Mouse (Mus musculus) heart, postnatal 36 days (tissue): ENCODE data around the gene Myo1d. TPM values are rescaled to one million over a fixed set of nuclear protein-coding genes. Genes with fewer than 3 reads are reported as not detected.

Source experiments
- DNase-seq, 2 experiments: peaks; one replicate each; pipeline ENCODE4 v3.0.0; 2021 to 2022
- intact Hi-C: fragments of 180-260 bp; cut with DNase I; formaldehyde crosslinking; loops from one replicate; pipeline ENCODE4 v1.15.1; 2025
- total RNA-seq, 2 experiments: library from RNA; stranded (reverse); gene quantifications; 2 replicates each; pipeline ENCODE4 v1.2.3; 2021

Gene Myo1d
- total RNA-seq, 2 experiments from 2014 or later = 9.4 to 10.2 TPM

GRCm38 (mm10) chr11:80783460-80783859, 3.6 kb upstream of the Myo1d start:
- intact Hi-C loops = loop anchor here (10.0 kb wide), 1 partner anchor 179 kb away; no protein-coding TSS in a partner anchor
- DNase-seq = no peak

GRCm38 (mm10) chr11:80781535-80781934, 1.7 kb upstream of the Myo1d start:
- intact Hi-C loops = loop anchor here (2.0 to 10.0 kb wide), 2 partner anchors 35 to 177 kb away; no protein-coding TSS in a partner anchor
- no peak for DNase-seq

GRCm38 (mm10) chr11:80778916-80779526, 804 bp downstream of the Myo1d start:
- no peak for DNase-seq
- intact Hi-C loops = no loop called here

GRCm38 (mm10) chr11:80778157-80778556, 1.7 kb downstream of the Myo1d start:
- no peak for DNase-seq
- intact Hi-C loops = no loop called here

- DNase-seq = no peak
- intact Hi-C loops = no loop called here
Measured at GRCm38 (mm10) chr11:80777708-80778107, 2.1 kb downstream of the Myo1d start.

GRCm38 (mm10) chr11:80775535-80775934, 4.3 kb downstream of the Myo1d start:
- intact Hi-C loops = no loop called here
- no peak for DNase-seq

- no peak for DNase-seq
- intact Hi-C loops = loop anchor here (5.0 kb wide), 1 partner anchor 40 kb away; no protein-coding TSS in a partner anchor
Measured at GRCm38 (mm10) chr11:80772595-80773210, 7.1 kb downstream of the Myo1d start.

GRCm38 (mm10) chr11:80771596-80772250, 8.1 kb downstream of the Myo1d start:
- intact Hi-C loops = loop anchor here (5.0 kb wide), 1 partner anchor 39 kb away; no protein-coding TSS in a partner anchor
- DNase-seq = no peak

- intact Hi-C loops = loop anchor here (5.0 kb wide), 1 partner anchor 39 kb away; no protein-coding TSS in a partner anchor
- DNase-seq = no peak
Measured at GRCm38 (mm10) chr11:80771186-80771585, 8.6 kb downstream of the Myo1d start.

GRCm38 (mm10) chr11:80767320-80767617, 12.6 kb downstream of the Myo1d start:
- intact Hi-C loops = no loop called here
- no peak for DNase-seq

GRCm38 (mm10) chr11:80766472-80767319, 13.1 kb downstream of the Myo1d start:
- DNase-seq = no peak
- intact Hi-C loops = no loop called here

- DNase-seq = no peak
- intact Hi-C loops = no loop called here
Measured at GRCm38 (mm10) chr11:80766068-80766467, 13.8 kb downstream of the Myo1d start.

- DNase-seq = no peak
- intact Hi-C loops = no loop called here
Measured at GRCm38 (mm10) chr11:80762066-80762465, 17.8 kb downstream of the Myo1d start.

GRCm38 (mm10) chr11:80761285-80761974, 18.4 kb downstream of the Myo1d start:
- DNase-seq = no peak
- intact Hi-C loops = no loop called here

- intact Hi-C loops = no loop called here
Measured at GRCm38 (mm10) chr11:80759023-80759422, 20.8 kb downstream of the Myo1d start.

GRCm38 (mm10) chr11:80754201-80754600, 25.6 kb downstream of the Myo1d start:
- intact Hi-C loops = no loop called here
- no peak for DNase-seq

More at GRCm38 (mm10) chr11:80759023-80759422, 20.8 kb downstream of the Myo1d start:
- no peak for DNase-seq

GRCm38 (mm10) chr11:80751168-80751567, 28.7 kb downstream of the Myo1d start:
- no peak for DNase-seq
- intact Hi-C loops = no loop called here

- intact Hi-C loops = no loop called here
- DNase-seq = no peak
Measured at GRCm38 (mm10) chr11:80749187-80749586, 30.6 kb downstream of the Myo1d start.

GRCm38 (mm10) chr11:80745426-80745825, 34.4 kb downstream of the Myo1d start:
- intact Hi-C loops = no loop called here
- no peak for DNase-seq

GRCm38 (mm10) chr11:80743823-80744410, 35.9 kb downstream of the Myo1d start:
- intact Hi-C loops = no loop called here
- DNase-seq = no peak
